In genomic region chr12:108449935-108450334, GRCm38 (mm10) we compare ENCODE assay signal across 10 mouse cellular contexts.
DNase-seq lines count a peak whose midpoint lies in the region; ATAC-seq lines count a peak whose summit lies in the region.
"Had no signal": no experiment of that assay in that cellular context is flagged by ENCODE, and none has a peak within 500 bp of the region (broad histone marks: within the 10 kb centered on the region; RNA-seq: fewer than 3 reads in every experiment).

No protein-coding gene starts in this region.

- DNase-seq in lung, postnatal 14 days: no peak
- DNase-seq in adrenal gland, postnatal 14 days: peak; percentile 64
- no peak for DNase-seq in cerebellum, adult 11 months
- no peak for DNase-seq in cerebellum, postnatal 14 days
- DNase-seq: thymus, postnatal 25 days had no signal

- H3K27ac ChIP-seq in lung, embryonic 15.5 days: peak overlapping the region; percentile 49; the same call in 1 of the 2 replicates
- H3K27ac ChIP-seq in intestine, embryonic 16.5 days (ENCODE audit: low read length): 0 out of 2 replicates have a peak overlapping the region, but pooled peaks have one; percentile 26
- H3K27ac ChIP-seq: hindbrain, embryonic 12.5 days; limb, embryonic 15.5 days had no signal

- peaks cover 39% of the 10 kb centered on the region for H3K4me1 ChIP-seq in lung, embryonic 15.5 days
- H3K4me1 ChIP-seq in intestine, embryonic 16.5 days (ENCODE audit: control insufficient read depth, insufficient read depth, low read length): peaks cover 17% of the 10 kb centered on the region

- no peaks in the 10 kb centered on the region for H3K9me3 ChIP-seq in lung, embryonic 15.5 days
- no peaks in the 10 kb centered on the region for H3K9me3 ChIP-seq in intestine, embryonic 16.5 days (ENCODE audit: control insufficient read depth, low read length)
- H3K9me3 ChIP-seq: hindbrain, embryonic 12.5 days; limb, embryonic 15.5 days had no signal

- no peak for ATAC-seq in lung, embryonic 15.5 days (ENCODE audit: borderline replicate concordance, extremely low read depth, low FRiP score, low TSS enrichment)
- ATAC-seq in intestine, embryonic 16.5 days: no peak; the same call in 1 of the 2 replicates
- peak; percentile 78 for ATAC-seq in megakaryocyte, adult 5-6 weeks (ENCODE audit: poor library complexity, severe bottlenecking)

- H3K27me3 ChIP-seq in lung, embryonic 15.5 days: no peaks in the 10 kb centered on the region
- H3K27me3 ChIP-seq in intestine, embryonic 16.5 days (replicated peaks; ENCODE audit: control insufficient read depth, insufficient read depth, low read length): no peaks in the 10 kb centered on the region
- H3K27me3 ChIP-seq: hindbrain, embryonic 12.5 days; limb, embryonic 15.5 days had no signal

- WGBS in lung, embryonic 15.5 days: 52% methylated on average over 11 of the region's 11 CpGs
- 74% methylated on average over 11 of the region's 11 CpGs for WGBS in intestine, embryonic 16.5 days

- 0 out of 2 replicates have a peak overlapping the region, but pooled peaks have one; percentile 9 for H3K4me2 ChIP-seq in lung, embryonic 15.5 days
- H3K4me2 ChIP-seq in intestine, embryonic 16.5 days (ENCODE audit: low read depth, low read length): no peak overlapping the region
- H3K4me2 ChIP-seq: hindbrain, embryonic 12.5 days; limb, embryonic 15.5 days had no signal

- no peak overlapping the region for H3K4me3 ChIP-seq in lung, embryonic 15.5 days
- H3K4me3 ChIP-seq in intestine, embryonic 16.5 days (ENCODE audit: low read length): no peak overlapping the region
- H3K4me3 ChIP-seq: hindbrain, embryonic 12.5 days; limb, embryonic 15.5 days had no signal

- H3K36me3 ChIP-seq in lung, embryonic 15.5 days: no peaks in the 10 kb centered on the region
- H3K36me3 ChIP-seq in intestine, embryonic 16.5 days (ENCODE audit: control insufficient read depth, insufficient read depth, low read length): no peaks in the 10 kb centered on the region
- H3K36me3 ChIP-seq: hindbrain, embryonic 12.5 days; limb, embryonic 15.5 days had no signal

- no peak overlapping the region for H3K9ac ChIP-seq in lung, embryonic 15.5 days
- H3K9ac ChIP-seq in intestine, embryonic 16.5 days (ENCODE audit: low read depth, low read length): no peak overlapping the region
- H3K9ac ChIP-seq: hindbrain, embryonic 12.5 days; limb, embryonic 15.5 days had no signal
